Mouse (Mus musculus) forelimb bud, embryonic 11.5 days (tissue): ENCODE results near the gene Mapkapk2.
A peak's percentile ranks its signal among the peaks of the same experiment; 100 is the strongest.
"Not testable (repeated sequence)": the region's sequence is repeated elsewhere in the genome, so short reads cannot be mapped to it uniquely, and the experiment has no call there.

Experiments used
- DNase-seq: peaks from one replicate; pipeline ENCODE4 v3.0.0-alpha.2; 2012; ENCODE audit warnings: low read depth, low spot score

The Mapkapk2 gene

DNA sequence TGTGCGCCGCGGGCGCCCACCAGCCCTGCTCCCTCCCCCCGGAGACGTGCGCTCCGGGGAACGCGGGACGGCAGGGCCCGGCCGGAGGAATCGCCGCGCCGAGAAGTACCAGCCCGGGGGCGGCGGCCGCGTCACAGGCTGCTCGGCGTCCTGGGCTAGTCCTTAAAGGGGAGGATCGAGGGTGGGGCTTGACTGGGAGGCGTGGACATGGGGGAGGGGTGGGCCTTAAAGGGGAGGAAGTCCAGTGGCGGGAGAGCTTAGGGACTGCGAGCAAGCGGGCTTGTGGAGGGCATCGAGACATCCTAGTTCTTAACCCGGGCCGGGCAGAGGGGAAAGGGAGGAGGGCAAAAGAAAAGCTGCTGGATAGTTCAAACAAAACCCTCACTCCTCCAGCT is at the start of gene Mapkapk2:
Mapkapk2 (minus strand) TSS at position 127 of the 395 bp plus-strand sequence.
- DNase-seq = peak; percentile 94

DNA sequence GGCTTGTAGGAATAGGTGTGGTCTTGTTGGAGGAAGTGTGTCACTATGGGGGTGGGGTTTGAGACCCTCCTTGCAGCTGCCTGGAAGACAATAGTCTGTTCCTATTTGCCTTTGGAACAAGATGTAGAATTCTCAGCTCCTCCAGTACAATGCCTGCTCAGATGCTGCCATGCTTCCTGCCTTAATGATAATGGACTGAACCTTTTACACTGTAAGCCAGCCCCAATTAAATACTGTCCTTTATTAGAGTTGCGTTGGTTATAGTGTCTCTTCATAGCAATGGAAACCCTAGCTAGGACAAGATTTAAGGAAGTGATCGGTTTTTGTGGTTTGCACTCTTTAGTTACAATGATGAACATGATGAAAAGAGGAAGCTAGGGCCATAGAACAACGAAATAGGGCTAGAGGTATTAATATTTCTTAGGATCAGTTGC is 48.6 kb upstream of the Mapkapk2 start:
- DNase-seq = no peak

DNA sequence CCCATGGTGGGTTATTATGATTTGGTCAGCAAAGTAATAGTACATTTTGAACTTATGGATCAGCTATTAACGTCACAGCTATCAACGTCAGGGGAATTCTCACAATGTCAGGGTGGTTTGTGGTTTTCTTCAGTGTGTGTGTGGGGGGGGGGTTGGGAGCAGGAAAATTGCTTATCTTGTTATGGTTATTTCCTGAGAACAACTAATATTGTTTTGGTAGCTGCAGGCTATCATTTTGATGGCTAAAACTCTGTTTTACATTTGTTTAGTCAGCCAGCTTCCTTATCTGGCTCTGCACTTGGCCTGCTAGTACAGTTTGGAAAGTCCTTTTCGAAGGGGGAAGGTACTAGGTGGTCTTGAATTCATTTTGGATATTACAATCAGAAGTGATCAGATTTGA is 47.6 kb upstream of the Mapkapk2 start:
- DNase-seq = not testable (repeated sequence)

DNA sequence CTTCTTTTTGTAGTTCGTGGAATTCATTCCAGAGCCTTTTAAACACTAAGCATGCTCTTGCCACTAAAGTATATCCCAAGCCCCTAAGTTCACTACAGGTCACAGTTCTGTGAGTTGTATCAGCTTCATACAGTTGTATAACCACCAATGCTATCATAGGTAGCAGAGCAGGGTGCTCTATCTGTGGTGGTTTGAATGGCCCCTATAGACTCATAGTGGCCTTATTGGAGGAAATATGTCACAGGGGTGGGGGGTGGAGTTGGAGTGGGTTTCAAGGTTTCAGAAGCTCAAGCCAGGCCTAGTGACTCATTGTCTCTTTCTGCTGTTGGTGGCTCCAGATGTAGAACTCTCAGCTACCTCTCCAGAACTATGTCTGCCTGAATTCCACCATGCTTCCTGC is 44.8 kb upstream of the Mapkapk2 start:
- DNase-seq = no peak

DNA sequence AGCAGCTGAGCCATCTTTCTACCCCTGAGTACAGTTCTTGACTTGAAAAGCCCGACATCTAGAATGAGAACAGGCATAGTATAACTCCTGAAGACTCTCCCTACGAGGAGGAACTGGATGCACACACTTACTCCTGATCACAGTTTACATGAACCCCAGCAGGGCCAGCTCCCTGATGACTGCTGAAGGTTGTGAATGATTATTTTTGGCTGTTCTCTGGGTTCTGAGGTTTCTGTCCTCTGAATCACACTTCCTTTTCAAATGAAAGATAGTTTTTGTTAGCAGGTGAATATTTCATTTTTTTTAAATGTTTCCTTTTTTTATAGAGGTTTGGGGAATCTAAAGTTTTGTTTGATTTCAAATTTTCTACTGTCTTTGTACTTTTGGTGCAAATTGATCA is 43.8 kb upstream of the Mapkapk2 start:
- DNase-seq = no peak

DNA sequence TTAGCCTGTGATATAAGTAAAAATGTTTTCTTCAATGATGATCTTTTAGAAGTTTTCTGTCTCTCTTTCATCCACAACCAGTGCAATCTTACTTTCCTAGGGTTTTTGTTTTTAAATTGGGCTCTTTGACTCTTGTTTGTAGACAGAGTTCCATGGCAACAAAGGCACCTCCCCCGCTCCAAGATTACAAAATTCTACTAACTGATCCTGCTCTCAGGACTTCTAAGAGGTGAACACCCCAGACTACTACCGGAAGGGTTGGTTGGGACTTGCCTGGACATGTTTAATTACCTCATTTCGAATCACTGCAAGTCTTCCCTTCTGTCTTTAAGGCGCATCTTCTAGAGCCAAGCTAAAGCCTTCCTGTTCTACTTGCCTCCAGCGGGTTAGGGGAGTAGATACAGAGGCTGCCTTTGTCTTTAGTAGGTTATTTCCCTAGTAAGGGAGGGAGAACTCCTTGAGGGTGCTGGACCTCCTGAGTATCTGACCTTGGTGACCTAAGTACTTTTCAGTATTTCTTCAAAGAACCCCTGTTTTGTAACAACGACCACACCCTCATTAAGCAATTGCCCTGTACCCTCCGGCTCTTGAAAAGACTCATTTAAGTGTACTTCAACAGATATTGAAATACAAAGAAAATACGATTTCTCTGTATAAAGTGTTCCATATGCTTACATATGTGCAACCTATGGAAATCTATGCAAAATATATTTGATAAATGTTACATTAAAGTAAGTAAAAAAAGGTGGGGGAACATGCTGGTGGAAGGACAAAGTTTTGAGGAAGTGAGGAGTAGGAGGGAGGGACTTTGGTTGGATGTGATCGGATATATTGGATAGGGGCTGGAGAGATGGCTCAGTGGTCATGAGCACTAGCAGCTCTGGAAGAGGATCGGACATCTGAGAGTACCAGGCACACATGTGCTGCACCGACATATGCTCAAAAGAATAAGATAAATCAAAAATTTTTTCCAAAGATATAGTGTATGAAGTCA is 41.8 kb upstream of the Mapkapk2 start:
- DNase-seq = peak; percentile 27

DNA sequence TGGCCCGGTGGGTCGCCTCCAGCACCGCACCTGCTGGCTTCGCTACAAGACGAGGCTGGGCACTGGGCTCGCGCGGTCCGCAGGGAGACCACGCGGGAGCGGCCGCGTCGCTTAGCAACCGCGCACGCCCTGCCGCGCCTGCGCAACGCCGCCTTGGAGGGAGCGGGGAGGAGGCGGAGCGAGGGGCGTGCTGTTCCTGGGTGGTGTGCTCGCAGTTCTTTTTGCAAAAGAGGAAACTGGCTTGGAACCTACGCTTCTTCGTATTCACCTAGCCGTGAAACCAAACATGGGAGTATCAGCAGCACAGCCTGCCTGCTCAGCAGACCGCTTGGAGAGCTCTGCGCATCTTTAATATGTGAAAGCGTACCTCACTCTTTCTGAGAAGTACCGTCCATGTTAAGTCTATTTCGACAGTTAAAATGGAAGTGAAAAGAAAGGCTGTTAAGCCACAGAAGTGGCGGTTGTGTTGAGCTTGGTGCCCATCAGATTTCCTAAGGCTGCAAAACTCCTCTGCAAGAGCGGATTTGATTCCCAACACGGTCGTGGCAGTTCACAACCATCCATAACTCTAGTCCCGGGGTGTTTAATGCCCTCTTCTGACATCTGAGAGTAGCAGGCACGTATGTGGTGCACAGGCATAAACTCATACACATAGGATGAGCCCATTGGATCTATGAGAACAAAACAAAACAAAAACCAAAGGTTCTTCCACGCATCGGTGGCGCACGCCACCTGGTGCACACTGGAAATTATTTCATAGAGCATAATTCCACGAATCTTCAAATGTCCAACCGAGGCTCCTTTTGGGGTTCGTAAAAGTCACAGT is 40.8 kb upstream of the Mapkapk2 start, which contains the start of gene Dyrk3:
Dyrk3 (minus strand) TSS at position 150 of the 826 bp plus-strand sequence.
- DNase-seq = peak; percentile 90

DNA sequence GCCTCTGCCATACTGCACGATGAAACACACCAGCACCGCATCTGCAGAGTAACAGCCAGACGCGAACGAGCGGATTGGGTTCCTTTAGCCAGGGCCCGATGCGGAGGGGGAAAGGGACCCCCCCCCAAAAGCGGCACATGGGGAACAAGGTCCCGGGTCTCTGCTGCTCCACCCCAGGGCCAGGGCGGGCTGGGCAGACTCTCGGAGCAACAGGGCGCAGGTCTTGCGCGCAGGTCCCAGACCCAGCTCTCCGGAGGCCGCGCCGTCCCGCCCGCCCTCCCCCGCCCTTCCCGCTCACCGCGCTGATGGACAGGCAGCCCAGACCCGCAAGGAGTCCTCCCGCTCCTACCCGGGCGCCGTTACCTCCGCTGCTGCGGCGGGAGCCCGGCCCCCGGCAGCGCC is 40.1 kb upstream of the Mapkapk2 start:
- DNase-seq = no peak

DNA sequence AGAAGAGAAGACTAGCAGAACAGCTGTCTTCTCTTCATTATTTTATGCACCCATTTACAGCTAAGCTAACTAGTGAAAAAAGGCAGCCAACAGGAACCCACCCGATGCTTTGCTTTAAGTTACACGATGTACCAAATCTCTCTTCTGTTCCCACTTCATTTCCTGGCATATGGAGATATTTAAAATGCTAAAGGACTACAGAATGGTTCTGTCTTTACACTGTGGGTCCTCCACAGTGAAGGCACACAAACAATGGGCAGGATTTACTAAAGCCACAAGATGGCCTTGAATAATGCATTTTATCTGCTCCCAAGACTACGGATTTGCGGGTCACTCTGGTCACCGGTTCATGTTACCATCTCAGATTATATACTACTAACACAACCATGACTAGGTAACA is 39.5 kb upstream of the Mapkapk2 start:
- DNase-seq = no peak

DNA sequence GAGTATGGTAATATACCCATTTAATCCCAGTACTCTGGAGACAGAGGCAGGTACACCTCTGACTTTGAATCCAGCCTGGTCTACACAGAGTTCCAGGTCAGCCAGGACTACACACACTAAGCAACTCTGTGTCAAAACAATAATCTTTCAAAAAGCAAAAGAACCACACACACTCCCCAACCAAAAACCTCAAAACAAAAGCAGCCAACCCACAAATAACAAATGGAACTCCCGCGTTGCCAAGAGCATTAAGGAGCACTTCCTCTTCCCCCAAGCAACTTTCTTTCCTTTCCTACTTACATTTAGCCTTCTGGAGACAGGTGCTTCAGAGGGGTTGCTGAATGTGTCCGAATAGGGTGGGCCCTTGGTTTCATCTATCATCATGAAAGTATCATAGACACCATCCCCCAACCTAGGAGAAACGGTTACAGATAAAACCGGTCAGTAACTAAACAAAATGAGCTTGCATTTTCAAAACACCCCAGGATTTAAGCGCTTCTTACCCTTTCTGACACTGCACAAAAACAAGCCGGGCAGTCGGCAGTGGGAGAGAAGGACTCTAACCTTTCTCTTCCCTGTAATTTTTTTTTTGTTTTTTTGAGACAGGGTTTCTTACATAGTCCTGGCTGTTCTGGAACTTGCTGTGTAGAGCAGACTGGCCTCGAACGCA is 38.5 kb upstream of the Mapkapk2 start:
- no peak for DNase-seq

DNA sequence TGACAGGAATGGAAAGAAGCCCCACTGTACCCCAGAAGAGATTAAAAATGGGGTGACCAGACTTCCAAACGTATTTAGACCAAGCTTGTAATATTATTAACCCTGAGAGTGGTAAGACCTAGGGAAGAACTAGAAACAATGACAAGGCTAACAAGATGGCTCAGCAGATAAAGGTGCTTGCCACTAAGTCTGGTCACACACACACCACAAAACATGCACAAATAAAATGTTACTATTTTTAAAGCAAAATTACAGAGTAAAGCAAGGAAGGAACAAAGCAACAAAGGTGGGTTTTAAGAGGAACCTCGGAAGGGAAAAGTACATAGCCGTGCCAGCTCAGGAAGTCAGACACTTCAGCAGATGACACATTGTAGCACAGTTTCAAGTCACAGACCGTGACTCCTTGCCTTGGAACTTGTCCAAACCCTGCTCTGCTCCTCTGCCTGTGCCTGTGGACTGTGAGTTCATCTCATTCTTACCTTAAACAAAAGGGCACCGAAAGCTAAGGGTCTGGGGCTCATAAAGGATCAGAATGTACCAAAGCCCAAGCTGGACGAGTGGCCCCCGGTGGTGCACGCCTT is 37.4 kb upstream of the Mapkapk2 start:
- DNase-seq = no peak

DNA sequence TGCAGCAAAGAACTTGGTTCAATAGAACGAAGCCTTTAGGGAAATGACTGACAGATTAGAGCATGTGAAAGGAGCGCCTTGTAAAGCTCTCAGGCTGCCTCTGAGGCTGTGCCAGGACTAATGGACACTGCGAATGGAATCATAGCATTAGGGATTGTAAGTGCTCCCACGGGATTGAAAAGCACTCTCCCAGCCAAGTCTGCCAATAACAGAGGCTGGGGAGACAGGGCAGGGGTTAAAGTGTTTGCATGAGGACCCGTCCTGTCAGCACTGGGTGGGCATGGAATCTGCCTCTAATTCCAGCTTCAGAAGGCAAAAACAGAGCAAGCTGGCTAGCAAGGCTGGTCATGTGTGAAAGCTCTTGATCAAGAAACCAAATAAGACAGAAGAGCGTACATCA is 36.6 kb upstream of the Mapkapk2 start:
- no peak for DNase-seq

DNA sequence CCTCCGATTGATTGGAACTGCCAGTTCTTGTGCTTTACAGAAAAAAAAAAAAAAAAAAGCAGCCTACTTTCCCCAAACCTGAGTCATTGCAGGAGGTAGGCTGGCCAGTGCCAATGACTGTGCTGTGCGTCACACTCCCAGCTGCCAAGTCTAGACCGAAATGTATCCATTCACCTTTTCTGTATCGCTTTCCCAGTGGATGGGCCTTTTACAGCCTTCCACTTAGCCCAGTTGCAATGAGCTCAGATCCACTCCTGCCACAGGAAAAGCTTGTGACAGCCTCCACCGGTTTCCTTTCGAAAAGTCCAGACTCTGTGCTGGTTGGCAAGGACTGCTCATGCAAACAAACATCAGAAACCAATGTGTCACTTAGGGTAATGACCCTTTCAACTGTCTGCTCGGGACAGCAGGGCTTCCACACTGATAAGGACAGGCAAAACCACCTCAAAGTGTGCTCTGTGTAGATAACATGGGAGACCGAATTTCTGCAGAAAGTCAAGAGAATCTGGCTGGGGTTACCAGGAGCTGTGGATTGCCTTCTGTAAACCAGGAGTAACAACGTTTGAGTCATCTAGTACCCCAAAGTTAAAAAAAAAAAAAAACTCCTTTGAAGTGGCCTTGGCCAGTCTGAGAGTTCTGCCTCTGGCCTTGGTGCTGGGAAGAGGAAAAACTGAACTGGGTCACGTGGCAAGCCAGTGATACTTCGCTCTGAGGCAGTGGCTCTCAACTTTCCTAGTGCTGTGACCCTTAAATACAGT is 28.5 kb upstream of the Mapkapk2 start:
- no peak for DNase-seq

DNA sequence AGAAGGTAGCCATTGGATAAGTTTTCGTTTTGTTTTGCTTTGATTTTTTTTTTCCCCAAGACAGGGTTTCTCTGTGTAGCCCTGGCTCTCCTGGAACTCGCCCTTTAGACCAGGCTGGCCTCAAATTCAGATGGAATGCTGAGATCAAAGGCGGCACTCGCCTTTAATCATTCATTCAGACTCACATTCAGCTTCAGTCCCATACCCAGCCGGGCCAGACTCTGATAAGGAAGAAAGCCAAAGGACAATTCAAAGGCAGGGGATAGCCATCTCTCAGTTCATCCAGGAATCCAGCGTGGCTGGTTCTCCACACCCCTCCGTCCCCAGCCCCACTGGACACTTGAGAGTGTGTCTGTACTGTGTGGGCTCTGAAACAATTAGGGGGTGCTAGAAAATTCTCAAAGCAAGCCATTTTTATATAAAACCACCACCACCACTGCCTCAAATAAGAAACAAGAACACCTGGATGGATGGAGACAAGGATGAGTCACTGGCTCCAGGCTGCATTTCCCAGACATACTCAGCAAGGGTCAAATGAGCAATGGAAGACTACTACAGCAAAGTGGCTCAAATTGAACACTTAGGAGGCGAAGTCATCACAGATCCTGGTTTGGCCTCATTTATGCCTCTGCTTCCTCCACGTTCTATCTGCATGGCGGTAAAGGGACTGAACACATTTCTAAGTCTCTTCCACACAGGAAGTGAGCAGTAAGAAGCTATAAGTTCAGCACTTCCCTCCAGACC is 26.1 kb upstream of the Mapkapk2 start:
- DNase-seq = no peak

DNA sequence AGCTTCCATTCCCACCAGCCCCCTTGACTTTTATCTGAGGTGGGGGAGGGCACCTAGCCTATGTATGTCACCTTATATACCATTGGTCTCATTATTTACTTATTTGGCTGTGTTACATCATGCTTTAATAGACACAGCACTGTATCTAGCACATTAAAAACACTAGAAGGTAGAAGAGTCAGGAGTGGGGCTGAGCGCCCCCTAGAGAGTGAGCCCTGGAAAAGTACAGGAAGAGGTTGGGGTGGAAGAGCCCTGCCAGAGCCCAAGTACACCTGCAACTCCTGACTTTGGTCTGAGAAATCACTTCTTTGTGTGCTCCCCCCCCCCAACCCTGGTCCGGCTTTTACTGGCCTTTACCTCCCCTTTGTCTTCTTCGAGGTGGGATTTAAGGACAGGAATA is 24.4 kb upstream of the Mapkapk2 start:
- no peak for DNase-seq

DNA sequence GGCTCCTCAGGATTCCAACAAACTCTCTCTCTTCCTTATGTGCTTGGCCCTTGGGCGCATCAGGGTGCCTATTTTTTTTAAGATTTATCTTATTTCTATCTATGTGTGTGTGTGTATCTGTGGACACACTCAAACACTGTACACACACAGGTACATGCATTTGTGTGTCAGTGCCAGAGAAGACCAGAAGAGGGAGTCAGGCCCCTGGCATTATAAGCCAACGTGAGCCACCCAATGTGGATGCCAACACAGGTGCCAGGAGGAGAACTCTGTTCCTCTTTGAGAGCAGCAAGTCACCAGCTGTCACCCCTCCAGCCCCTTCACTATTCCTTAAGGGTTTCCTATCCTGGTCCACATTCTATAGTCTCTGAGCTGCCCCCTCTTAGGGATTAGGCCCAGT is 21.4 kb upstream of the Mapkapk2 start:
- no peak for DNase-seq

DNA sequence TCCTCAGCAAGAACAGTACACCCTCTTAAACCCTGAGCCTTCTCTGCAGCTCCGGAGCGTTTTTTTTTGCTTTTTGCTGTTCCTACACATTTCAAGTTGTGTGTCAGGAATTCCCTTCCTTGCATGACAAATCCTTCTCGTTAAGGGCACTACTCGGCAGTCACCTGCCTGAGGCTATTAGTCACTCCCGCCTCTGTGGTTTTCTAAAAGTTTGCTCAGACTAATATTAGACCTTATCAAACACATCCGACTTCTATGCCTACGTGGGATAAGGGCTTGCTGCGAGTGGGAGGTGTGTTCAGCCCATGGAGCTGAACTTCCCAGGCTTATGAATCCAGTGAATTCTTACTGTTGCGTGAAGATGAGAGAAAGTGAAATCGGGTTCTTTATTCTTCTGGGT is 20.9 kb upstream of the Mapkapk2 start:
- DNase-seq = no peak

DNA sequence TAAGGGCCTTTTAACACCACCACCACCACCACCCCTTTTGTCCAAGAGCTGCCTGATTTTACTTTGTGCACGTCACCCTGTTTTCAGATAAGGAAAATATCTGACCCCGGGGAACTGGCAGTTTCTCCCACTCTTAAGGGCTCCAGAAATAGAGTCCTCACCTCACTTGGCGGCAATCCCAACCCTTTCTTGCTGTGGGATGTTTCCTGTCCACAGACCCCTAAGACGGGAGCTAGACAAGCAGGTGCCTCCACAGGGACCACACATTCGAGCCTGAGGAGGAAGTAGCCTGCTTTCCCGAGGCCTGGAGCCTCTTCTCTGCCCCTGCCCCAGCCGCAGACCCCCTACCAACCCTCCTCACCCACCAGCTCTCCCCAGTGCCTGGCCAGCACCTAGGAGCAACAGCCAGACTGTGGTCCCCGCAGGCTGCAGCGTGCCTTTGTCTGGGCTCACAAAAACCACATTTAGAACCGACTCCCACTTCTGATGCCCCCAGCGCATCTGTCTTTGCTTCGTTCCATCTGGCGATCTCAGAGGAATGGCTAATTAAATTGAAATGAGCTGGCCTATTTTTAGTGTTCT is 18.9 kb upstream of the Mapkapk2 start:
- no peak for DNase-seq

DNA sequence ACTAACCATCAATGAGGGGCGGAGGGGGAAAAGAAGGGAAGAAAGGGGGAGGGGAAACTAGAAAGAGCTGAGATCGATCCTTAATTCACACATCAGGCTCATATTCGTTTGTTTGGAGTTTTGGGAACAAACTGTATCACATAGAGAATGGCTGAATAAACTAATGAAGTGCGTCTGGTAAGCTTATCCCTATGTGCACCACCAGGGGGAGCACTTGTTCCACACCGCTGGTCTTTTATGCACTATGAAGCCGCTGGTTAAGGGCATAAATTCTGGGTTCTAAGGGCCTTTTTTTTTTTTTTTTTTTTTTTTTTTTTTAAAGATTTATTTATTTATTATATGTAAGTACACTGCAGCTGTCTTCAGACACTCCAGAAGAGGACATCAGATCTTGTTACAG is 18.3 kb upstream of the Mapkapk2 start:
- peak; percentile 80 for DNase-seq

DNA sequence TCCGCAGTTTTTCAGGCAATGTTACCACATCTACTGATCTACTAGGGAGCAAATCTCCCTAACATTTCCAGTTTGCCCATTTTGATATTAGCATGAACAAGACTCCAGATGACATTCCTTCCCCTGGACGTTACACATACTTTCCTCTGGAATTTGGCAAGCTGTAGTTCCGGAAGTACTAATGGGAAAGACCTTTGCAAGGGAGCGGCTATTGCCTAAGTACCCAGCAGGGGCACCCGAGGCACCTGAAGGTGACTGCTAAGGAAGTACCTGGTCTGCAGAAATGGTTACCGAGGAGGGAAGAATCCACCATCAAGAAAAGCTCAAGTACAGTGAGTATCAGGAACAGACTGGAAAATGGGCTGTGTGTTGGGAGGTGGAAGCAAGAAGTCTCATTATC is 14.9 kb upstream of the Mapkapk2 start:
- no peak for DNase-seq
